Mouse (Mus musculus) cerebellum, adult 2 months (tissue): ENCODE measurements around the gene Lman2. TPM values are rescaled to one million over a fixed set of nuclear protein-coding genes. Genes with fewer than 3 reads are reported as not detected.

ENCODE experiments used
- DNase-seq, 2 experiments: peaks; one replicate each; pipeline ENCODE4 v3.0.0; 2021
- H3K27ac ChIP-seq: fragments of 200-500 bp; 2 replicates; pipeline ENCODE4 v1.5.1; 2012; ENCODE audit warnings: low read length, control low read depth, inconsistent platforms; ENCODE audit not compliant: insufficient read depth
- H3K27me3 ChIP-seq: fragments of 200-500 bp; 2 replicates; pipeline ENCODE4 v1.6.1; 2012; ENCODE audit warnings: inconsistent platforms, mild to moderate bottlenecking, low read length, moderate library complexity; ENCODE audit not compliant: control insufficient read depth, insufficient read depth
- H3K4me1 ChIP-seq: fragments of 200-500 bp; 2 replicates; pipeline ENCODE4 v1.6.1; 2011; ENCODE audit warnings: low read length; ENCODE audit not compliant: control insufficient read depth, insufficient read depth
- H3K4me3 ChIP-seq: fragments of 200-500 bp; replicated peaks from 2 replicates; pipeline ENCODE3; 2011; ENCODE audit warnings: mild to moderate bottlenecking, low read depth, low read length, control low read depth; ENCODE audit not compliant: insufficient read depth
- CTCF ChIP-seq: fragments of 200-500 bp; IDR thresholded peaks from 2 replicates; pipeline ENCODE4 v1.5.1; 2011; ENCODE audit warnings: low read depth, mild to moderate bottlenecking, control low read depth, low read length, moderate library complexity, borderline replicate concordance; ENCODE audit not compliant: insufficient read depth
- POLR2A ChIP-seq: fragments of 200-500 bp; IDR thresholded peaks from 2 replicates; pipeline ENCODE4 v1.6.1; 2011; ENCODE audit warnings: low read length, control low read depth, borderline replicate concordance; ENCODE audit not compliant: insufficient read depth
- WGBS: fragments of 180-500 bp; shearing (Covaris S2); methylation state at CpG from one replicate; pipeline ENCODE4 v1.1.7; 2018; 5-methylcytosine and 5-hydroxymethylcytosine counted together
- polyA plus RNA-seq: library from polyadenylated mRNA; depleted of rRNA; stranded (reverse); fragments of >200 nt; gene quantifications from 2 replicates; pipeline ENCODE4 v1.2.3, GENCODE M21; 2012

Lman2 gene
- polyA plus RNA-seq, 1 experiment: 65.1 TPM

- Histone ChIP-seq H3K4me3 (no peak overlapping the region), H3K27me3 (no peaks in the 10 kb centered on the region; the same call in 1 of the 2 replicates), H3K4me1 (no peaks in the 10 kb centered on the region), H3K27ac (no peak overlapping the region)
- WGBS: 50% methylated on average over 7 of the region's 7 CpGs
- no peak for TF ChIP-seq POLR2A
- no peak for TF ChIP-seq CTCF
- no peak for DNase-seq
Observed at GRCm38 (mm10) chr13:55403266-55403665, 40.7 kb upstream of the Lman2 start.

GRCm38 (mm10) chr13:55400039-55400346 lies 37.4 kb upstream of the Lman2 start:
- Histone ChIP-seq H3K4me1 (no peaks in the 10 kb centered on the region), H3K27ac (no peak overlapping the region), H3K27me3 (no peaks in the 10 kb centered on the region; the same call in 1 of the 2 replicates), H3K4me3 (no peak overlapping the region)
- WGBS: 91% methylated on average over 1 of the region's 1 CpGs
- DNase-seq: no peak
- TF ChIP-seq POLR2A (no peak), CTCF (no peak)

DNA sequence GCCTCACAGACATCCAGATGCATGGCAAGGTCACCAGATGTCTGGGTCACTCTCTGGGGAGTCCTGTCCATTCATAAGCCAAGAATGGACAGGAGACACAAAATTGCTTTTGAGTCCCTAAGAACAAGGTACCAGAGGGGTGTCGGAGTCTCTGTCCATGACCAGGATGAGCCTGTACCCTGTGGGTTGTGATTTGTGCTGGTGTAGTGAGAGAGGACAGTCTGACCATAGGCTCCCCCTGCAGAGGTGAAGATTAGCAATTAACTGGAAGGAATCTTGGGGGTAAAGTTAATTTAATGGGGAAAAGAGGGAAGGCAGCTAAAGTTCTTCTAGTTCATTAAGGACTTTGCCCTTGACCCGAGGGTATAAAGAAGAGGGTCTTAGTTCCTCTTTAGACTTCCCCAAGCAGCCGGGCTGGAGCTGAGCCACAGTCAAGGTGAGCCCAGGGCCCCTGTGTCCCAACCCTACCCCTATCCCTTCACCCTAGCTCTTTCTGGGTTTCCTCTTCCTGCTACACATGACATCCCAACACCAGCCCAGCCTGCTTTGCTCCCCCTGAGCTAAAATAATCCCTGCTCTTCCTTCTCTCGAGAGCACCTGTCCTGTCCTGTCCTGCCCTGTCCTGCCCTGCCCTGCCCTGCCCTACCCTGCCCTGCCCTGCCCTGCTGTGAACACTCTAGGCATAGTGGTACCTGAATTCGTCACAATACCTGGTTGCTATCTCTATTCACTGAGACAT lies 36.9 kb upstream of the Lman2 start:
- H3K27ac ChIP-seq: no peak overlapping the region
- TF ChIP-seq CTCF (no peak), POLR2A (no peak)
- H3K4me3 ChIP-seq: no peak overlapping the region
- H3K27me3 ChIP-seq: no peaks in the 10 kb centered on the region; the same call in 1 of the 2 replicates
- no peaks in the 10 kb centered on the region for H3K4me1 ChIP-seq
- 63% methylated on average over 5 of the region's 5 CpGs for WGBS
- DNase-seq: no peak

GRCm38 (mm10) chr13:55398088-55398487 lies 35.5 kb upstream of the Lman2 start, which contains the start of gene Slc34a1:
TSS of gene Slc34a1 (plus strand) at chr13:55398187.
- Histone ChIP-seq H3K27ac (no peak within 1 kb of the TSS), H3K27me3 (no peaks in the 10 kb centered on the region; the same call in 1 of the 2 replicates), H3K4me3 (no peak within 1 kb of the TSS), H3K4me1 (no peaks in the 10 kb centered on the region)
- 86% methylated on average over 1 of the region's 1 CpGs for WGBS
- DNase-seq: no peak
- TF ChIP-seq CTCF: no peak
- no peak for TF ChIP-seq POLR2A

GRCm38 (mm10) chr13:55392933-55393332 lies 30.4 kb upstream of the Lman2 start:
- TF ChIP-seq CTCF (no peak), POLR2A (no peak)
- Histone ChIP-seq H3K27me3 (no peaks in the 10 kb centered on the region), H3K4me3 (no peak overlapping the region), H3K27ac (no peak overlapping the region), H3K4me1 (no peaks in the 10 kb centered on the region)
- 65% methylated on average over 4 of the region's 4 CpGs for WGBS
- no peak for DNase-seq

DNA sequence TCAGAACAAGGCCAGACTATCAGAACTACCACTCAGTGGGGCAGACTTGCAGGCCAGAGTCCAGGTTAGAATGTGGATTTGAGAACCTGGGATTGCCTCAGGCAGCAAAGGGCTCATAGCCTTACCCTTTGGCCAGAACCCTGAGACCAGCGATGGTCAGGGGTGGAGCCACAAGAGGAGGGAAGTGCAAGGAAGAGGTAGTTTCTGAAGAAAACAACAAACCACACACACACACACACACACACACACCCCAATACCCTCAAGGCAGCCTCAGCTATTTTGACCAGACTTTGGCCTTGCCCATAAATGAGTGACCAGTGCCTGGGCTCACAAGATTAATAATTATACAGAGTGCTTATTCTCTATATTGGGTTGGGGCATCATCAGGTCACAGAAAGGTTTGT lies 29.0 kb upstream of the Lman2 start:
- no peaks in the 10 kb centered on the region for H3K27me3 ChIP-seq
- no peak overlapping the region for H3K4me3 ChIP-seq
- WGBS: 81% methylated on average over 1 of the region's 1 CpGs
- no peak overlapping the region for H3K27ac ChIP-seq
- DNase-seq: no peak
- TF ChIP-seq POLR2A: no peak
- no peak for TF ChIP-seq CTCF
- no peaks in the 10 kb centered on the region for H3K4me1 ChIP-seq

DNA sequence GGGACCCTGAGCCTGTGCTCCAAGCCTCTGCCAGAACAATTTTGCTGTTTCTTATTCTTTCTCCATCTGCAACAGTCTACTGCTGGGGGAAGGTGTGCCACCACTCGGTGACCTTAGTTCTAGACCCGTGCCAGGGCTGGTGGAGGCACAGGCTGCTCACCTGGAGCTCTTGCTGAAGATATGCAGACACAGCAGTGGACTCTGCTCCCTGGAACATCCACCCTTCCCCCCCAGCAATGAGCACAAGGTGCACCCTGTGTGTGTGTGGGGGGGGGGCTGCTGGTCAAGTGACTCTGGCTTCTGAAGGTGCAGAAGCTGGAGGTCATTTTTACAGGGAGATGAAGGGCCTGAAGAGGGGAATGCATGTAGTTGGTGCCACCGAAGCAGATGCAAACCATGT lies 28.1 kb upstream of the Lman2 start:
- no peak for DNase-seq
- no peak overlapping the region for H3K4me3 ChIP-seq
- H3K27me3 ChIP-seq: no peaks in the 10 kb centered on the region
- no peaks in the 10 kb centered on the region for H3K4me1 ChIP-seq
- no peak overlapping the region for H3K27ac ChIP-seq
- WGBS: 75% methylated on average over 3 of the region's 3 CpGs
- TF ChIP-seq POLR2A (no peak), CTCF (no peak)

- no peak for TF ChIP-seq POLR2A
- H3K4me1 ChIP-seq: no peaks in the 10 kb centered on the region
- no peak for DNase-seq
- H3K4me3 ChIP-seq: no peak overlapping the region
- no peak overlapping the region for H3K27ac ChIP-seq
- 79% methylated on average over 4 of the region's 4 CpGs for WGBS
- H3K27me3 ChIP-seq: no peaks in the 10 kb centered on the region
Observed at GRCm38 (mm10) chr13:55381790-55382189, 19.2 kb upstream of the Lman2 start.
